Mouse (Mus musculus) right cerebral cortex, postnatal 4 days (tissue): ENCODE results near the gene Khdc4.

Experiments
- DNase-seq: peaks from one replicate; pipeline ENCODE4 v3.0.0-alpha.2; 2022

Khdc4 gene

GRCm38 (mm10) chr3:88684980-88685941, at the start of gene Khdc4:
Khdc4 (plus strand) TSS chr3:88685803.
- peak; percentile 90 for DNase-seq

- DNase-seq = no peak
Observed at GRCm38 (mm10) chr3:88636555-88636986, 49.0 kb upstream of the Khdc4 start.

GRCm38 (mm10) chr3:88637134-88637533, 48.5 kb upstream of the Khdc4 start:
- no peak for DNase-seq

- DNase-seq = no peak
Observed at GRCm38 (mm10) chr3:88639239-88639638, 46.4 kb upstream of the Khdc4 start.

GRCm38 (mm10) chr3:88640676-88641075, 44.9 kb upstream of the Khdc4 start:
- DNase-seq = peak; percentile 64

GRCm38 (mm10) chr3:88643078-88643477, 42.5 kb upstream of the Khdc4 start:
- DNase-seq = no peak

- DNase-seq = no peak
Observed at GRCm38 (mm10) chr3:88645937-88646336, 39.7 kb upstream of the Khdc4 start.

GRCm38 (mm10) chr3:88646426-88646995, 39.1 kb upstream of the Khdc4 start:
- no peak for DNase-seq

- no peak for DNase-seq
Observed at GRCm38 (mm10) chr3:88647076-88647475, 38.5 kb upstream of the Khdc4 start.

GRCm38 (mm10) chr3:88647779-88648413, 37.7 kb upstream of the Khdc4 start:
- no peak for DNase-seq

GRCm38 (mm10) chr3:88648452-88649168, 37.0 kb upstream of the Khdc4 start:
- DNase-seq = no peak

- DNase-seq = no peak
Observed at GRCm38 (mm10) chr3:88649186-88649585, 36.4 kb upstream of the Khdc4 start.

GRCm38 (mm10) chr3:88649967-88650366, 35.6 kb upstream of the Khdc4 start:
- no peak for DNase-seq

- DNase-seq = no peak
Observed at GRCm38 (mm10) chr3:88650713-88651504, 34.7 kb upstream of the Khdc4 start.

- DNase-seq = no peak
Observed at GRCm38 (mm10) chr3:88651669-88652618, 33.7 kb upstream of the Khdc4 start.

GRCm38 (mm10) chr3:88652846-88653515, 32.6 kb upstream of the Khdc4 start, which contains the start of gene Rxfp4:
Rxfp4 (minus strand) TSS chr3:88653142.
- no peak for DNase-seq

GRCm38 (mm10) chr3:88653516-88654370, 31.9 kb upstream of the Khdc4 start:
- no peak for DNase-seq

- no peak for DNase-seq
Observed at GRCm38 (mm10) chr3:88654621-88655020, 31.0 kb upstream of the Khdc4 start.

- no peak for DNase-seq
Observed at GRCm38 (mm10) chr3:88655619-88656018, 30.0 kb upstream of the Khdc4 start.
